Mouse (Mus musculus) 416B (cell line): Measurements from ENCODE around the gene Celsr1.
"Not testable (repeated sequence)": the region's sequence is repeated elsewhere in the genome, so short reads cannot be mapped to it uniquely, and the experiment has no call there.

Experiments
- DNase-seq: peaks from one replicate; pipeline ENCODE4 v3.0.0; 2011; ENCODE audit warnings: low read depth

Celsr1 gene

DNA sequence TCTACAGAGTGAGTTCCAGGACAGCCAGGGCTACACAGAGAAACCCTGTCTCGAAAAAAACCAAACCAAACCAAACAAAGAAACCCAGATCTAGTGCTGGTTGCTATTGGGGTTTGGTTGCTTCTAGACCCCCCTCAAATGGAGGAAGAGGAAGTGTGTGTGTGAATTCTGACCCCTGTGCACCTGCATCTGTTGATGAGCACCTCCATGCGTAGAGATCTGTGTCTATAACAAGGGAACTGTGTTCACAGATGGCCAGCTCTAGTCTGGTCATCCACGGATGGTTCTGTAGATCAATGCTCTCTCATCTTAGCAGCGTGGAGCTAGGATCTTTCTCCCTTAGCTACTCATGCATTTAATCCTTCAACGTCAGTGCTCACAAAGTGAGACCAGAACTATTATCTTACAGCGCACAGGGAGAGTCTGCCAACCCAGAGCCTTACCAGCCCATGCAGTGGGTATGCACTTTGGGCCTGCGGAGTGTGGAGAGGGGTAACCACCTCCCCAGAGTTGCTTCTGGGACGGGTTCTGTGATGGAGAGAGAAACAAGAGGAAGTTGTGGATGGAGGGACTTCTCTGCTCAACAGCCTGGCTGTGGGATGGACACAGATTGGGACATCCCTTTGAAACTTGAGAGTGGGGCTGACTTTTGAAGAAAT is 30.7 kb upstream of the Celsr1 start:
- peak; percentile 42 for DNase-seq

DNA sequence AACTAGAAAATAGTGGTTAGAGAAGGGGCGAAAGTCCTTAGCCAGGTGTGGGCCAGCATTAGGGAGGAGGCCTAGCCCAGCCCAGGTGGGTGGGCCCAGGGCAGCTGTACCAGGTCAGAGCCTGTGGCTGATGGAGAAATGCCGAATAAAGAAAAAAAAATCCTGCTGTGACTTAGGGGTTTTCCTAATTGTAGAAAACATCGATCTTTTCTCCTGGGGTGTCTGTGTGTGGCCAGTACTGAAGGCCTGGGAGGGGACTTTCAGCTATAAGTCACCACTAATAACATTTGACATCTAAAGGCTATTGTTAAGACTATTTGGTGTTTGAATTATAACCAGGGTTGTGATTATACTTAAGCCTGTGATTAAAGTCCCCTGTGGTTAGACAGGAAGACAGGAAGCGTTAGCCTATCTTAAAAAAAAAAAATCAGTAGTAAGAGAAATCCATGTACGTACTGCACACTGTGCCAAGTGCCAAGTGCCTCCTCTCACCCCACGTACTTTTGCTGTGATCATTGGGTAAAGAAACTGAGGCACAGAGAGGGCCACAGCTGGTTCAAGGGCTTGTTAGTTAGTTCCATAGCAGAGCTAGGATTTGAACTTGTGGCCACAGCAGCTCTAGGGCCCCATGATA is 28.4 kb upstream of the Celsr1 start:
- no peak for DNase-seq

DNA sequence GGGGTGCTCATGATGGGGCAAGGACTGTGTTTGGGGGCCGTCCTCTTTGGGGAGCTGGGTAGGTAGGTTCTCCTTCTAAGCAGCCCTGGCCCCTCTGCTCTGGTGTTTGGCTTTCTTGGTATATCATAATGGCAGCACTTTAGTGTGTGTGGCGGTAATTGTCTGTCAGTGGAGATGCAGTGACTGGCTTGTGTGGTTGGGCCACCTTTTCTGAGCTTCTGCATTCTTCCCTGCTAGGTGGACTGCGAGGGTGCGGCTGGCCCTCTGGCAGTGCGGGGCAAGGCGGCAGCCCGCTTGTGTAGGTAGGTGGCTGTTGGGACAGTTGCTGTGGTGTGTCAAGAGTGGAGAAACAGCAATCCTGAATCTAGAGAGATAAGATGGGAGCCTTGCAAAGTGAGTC is 27.6 kb upstream of the Celsr1 start:
- DNase-seq: no peak

DNA sequence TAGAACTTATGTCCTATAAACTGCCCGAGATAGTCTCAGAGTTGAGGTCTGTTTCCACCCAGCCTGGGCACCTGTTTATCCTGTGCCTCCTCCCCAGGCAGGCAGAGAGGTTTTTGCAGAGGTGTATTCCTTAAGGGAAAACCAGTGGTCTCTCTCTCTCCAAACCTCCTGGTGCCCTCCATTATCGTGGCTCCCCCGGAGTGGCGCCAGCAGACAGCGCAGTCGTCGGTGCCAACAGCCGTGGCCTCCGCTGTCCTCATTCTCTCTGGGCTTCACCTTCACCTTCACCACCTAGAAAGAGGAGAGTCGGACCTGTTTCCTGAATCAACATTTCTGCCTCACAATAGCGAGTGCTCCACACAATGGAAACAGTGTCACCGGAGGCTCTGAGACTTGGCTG is 27.0 kb upstream of the Celsr1 start:
- no peak for DNase-seq

DNA sequence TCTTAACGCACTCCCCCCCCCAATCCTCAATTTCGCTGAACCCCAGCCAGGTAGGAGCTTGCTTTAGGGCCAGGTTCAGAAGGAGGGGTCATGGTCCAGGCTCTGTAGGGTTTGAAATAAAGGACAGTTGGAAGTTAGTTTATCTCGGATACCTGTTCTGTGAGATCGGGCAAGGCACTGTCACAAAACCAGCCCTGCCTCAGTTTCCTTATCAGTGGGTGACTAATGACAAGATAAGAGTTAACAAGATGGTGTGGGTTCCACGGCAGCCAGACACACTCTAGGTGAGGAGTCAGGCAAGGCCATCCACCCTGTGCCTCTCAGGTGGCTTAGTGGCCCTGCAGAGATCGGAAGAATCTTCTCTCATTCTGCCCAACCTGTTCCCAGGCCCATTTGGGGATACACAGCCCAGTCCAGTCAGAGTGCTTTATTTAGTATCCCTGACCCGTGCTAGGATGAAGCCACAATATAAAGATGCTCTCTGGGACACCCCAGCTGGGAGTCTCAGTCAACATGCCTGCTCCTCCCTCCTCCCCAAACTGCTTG is 26.3 kb upstream of the Celsr1 start:
- no peak for DNase-seq

DNA sequence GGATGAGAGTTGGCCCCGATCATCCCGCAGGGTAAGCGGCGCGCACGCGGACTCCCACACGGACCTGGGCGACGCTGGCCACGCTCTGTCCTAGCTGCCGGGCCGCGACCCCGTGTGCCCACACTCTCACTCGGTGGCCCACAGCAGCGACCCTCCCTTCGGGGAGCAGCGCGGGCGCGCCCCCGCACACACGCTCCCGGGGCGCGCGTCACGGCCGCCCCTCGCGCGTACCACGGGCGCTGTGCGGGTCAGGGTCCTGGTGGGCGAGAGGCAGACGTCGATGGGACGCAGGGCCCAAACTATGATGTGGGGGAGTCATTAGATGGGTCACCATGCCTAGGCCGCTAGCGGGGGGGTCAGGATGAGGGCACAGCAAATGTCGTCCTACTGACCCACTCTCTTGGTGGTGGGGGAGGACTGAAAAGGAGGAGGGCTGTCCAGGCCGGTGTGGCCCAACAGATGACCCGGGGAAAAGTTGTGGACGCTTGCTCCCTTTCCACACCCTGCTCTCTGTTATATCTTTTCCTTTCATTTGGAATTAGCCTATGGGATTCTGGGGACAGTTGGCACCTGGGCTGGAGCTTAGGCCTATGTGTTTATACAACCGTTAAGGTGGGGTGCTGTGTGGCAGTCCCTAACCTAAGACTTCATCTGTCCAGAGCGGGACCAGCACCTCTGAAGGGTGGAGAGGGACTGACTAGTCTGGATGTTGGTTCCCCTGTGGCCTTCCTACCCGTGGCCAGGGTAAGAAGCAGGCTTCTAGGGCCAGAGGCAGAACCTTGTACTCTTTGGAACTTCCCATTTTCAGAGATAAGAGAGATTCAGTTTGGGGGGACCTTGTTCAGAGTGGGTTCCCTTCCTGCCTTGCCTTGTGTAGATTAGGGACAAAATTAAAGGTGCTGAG is 25.6 kb upstream of the Celsr1 start:
- DNase-seq: peak; percentile 59

DNA sequence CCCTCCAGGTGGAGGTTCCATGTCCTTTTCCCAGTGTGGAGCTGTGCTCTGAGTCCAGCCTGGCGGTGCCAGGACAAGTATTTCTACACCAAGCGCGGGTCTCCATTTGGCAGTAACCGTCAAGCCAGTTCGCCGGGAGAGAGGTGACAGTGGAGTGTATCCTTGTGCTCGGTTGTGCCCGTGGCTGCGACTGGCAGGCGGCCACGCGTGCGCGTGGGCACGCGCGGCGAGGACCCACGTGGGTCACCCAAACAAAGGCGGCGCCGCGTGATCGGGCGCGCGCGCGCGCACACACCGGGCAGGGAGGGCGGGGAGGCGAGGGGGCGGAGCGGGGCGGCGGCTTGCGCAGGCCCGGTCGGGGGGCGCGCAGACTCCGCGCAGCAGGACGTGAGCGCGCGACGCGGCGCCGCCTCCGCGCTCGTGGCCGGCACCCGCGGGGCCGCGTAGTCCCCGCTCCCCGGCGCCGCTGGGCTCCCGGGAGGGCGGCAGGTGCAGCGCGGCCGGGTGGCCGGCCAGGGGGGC is 24.9 kb upstream of the Celsr1 start:
- DNase-seq: peak; percentile 62

DNA sequence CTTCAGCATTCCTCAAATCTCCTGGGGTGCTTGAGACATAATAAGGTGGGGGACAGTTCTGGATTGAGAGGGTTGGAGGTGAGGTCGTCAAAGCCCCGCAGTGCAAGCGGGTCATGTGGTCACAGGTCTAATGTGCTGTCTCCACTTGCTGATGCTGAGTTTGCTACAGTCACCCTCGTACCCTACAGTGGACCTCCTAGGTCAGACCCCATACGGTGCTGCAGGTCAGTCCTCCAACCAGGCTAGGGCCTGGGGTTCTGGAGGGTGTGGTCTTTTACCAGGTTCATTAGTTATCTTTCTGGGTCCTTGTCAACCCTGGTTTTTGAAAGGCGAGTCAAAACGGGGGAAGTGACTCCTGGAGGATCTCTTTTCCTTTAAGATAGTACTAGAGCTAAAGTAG is 24.3 kb upstream of the Celsr1 start:
- DNase-seq: peak; percentile 33

DNA sequence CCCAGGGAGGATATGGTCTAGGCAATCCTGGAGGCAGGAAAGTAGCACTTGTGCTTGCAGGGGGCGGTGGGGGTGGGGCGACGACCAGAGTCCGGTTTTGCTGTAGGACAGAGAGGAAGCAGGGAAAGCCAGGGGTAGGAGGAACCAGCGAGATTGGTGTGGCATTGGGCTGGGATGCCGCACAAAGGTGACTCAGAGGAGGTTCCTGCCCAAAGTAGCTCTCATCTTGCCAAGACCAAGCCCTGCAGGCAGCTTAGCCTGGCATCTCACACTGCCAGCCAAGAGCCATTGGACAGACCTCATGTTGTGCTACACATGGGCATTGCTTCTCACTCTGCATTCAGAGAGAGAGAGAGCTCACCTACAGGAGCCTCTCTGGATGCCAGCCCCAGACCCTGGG is 23.8 kb upstream of the Celsr1 start, which contains the start of gene Gramd4:
Gene Gramd4 (plus strand): TSS at position 283 of the 400 bp plus-strand sequence.
- DNase-seq: peak; percentile 85

DNA sequence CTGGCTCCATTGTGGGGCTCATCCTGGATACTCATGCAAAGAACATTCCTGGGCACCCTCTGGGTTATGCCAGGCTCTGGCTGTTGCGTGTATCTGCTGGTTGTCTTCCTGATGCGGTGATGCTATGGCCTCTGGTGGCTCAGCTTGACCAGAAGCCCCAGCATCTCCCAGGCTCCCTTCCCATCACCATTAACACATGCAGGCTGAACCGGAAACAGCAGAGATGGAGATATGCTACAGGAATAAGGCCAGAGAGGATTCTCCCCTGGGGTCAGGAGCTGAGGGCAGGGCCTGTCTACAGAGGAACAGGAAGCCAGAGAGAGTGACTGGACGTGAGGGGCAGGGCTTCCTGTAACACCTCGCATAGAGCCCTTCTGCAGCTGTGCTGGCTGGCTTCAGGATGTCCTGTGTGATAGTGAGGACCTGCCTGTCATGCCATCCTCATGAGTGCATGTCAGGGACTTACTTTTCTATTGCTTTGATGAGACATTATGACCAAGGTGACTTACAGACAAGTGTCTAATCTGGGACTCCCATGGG is 22.7 kb upstream of the Celsr1 start:
- peak; percentile 61 for DNase-seq

DNA sequence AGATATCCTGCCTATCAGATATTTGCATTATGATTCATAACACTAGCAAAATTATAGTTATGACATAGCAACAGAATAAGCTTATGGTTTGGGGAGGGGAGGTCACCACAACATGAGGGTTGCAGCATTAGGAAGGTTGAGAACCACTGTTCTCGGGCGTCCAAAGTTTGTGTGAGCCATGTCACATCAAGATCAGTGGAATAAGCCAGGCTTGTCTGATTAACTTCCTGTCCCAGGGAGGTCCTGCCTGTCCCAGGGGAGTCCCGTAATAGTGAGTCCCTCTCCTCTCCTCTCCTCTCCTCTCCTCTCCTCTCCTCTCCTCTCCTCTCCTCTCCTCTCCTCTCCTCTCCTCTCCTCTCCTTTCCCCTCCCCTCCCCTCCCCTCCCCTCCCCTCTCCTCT is 21.3 kb upstream of the Celsr1 start:
- not testable (repeated sequence) for DNase-seq

DNA sequence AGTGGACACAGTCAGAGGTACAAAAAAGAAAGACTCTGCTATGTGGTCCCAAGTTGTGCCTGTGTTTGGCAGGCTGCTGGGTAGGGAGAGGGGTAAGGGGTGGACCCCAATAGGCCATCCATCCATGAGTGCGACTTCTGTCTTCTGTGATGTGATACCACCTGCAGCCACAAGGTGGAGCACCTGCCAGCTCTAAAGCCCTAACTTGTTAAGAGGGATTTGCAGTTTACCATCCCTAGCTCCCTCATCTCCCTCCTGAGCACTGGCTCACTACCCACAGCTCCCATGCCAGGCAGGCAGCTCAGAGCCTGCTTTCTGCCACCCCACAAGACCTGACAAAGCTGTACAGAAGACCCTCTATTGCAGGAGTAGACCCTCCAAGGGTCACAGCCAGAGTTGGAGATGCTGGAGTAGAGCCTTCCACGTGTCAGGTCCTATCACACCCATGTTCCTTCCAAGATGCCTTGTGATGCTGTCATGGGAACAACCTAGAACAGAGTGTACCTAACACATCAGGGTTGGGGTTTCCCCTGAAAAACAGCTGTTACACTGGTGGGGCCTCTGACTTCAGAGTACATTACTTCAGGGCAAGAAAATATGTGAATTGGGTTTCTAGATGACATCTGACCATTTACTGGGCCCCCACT is 20.4 kb upstream of the Celsr1 start:
- DNase-seq: peak; percentile 86

DNA sequence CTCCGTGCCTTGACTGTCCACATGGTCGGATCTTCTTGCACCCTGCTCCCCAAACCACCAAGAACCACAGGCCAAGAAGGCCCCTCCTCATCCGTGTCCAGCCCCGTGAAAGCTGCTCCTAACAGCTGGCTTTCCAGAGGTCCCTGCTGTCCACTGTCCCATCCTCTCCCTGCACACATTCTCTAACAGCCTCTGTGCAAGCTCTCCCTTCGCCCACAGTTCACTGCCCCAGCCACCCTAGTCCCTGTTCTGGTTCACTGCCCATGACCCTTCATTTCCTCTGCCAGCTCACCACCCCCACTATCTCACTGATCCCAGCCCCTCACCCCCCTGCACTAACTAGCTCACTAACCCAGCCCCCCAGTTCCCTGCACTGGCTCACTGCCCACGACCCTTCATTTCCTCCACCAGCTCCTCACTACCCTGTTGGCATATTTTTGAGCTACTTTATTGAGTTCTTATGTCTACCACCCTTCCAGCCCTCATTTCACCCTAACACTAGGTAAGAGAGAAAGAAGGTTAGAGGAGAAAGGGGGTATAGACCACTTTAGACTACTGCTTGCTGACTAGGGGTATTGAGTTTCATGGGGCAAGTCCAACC is 18.4 kb upstream of the Celsr1 start:
- no peak for DNase-seq

DNA sequence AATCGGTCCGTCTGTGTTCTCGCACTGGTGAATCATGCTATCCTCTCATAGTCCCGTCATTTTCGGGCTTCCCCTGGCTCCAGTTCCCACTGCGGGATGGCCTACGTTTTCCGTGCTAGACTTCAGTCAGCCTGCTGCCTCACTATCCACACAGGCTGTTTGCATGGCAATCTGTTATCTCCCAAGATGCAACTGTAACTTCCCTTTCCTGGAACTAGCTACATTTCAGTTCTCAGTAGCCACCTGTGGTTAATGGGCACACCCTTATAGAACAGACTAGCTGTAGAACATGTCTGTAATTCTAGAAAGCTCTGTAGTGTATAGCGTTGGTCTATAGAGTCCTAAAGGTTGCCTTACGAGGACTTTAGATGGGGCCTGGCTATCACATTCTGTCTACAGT is 17.6 kb upstream of the Celsr1 start:
- DNase-seq: peak; percentile 87

DNA sequence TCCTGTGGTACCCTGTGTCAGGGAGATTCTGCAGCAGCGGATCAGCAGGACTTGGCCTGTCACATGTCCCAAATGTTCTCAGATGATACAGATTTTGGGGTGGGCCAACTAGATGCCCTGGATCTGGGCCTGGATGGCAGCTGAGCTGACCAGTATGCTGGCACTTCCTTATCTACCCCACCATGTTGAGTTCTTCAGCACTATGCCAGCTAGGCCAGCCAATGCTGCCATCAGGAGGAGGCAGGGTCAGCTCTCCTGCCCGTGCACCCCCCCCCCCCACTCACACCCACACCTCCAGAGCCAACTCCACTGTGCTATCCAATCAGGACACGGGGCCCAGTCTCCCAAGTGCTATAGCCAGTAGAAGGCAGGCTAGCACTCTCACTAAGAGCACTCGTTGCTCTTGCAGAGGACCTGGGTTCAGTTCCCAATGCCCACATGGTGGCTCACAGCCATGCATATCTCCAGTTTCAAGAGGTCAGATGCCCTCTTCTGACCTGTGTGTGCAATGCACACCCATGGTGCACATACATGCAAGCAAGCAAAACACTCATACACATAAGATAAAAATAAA is 16.7 kb upstream of the Celsr1 start:
- DNase-seq: no peak

DNA sequence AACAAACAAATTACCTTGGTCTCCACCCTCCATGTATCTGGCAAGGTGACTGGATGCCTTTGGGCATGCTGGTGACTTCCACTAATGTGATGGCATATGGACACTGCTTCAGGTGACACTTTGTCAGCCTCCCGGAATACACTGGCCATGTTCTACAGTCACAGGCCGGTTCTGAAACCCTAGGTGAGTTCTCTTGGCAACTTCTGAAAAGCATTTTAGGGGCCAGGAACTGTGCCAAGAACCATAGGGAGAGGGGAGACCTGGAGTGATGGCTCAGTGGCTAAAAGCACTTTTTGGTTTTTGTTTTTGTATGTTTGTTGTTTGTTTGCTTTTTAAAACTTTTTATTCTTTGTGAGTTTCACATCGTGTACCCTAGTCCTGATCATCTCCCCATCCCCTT is 15.9 kb upstream of the Celsr1 start:
- DNase-seq: no peak

DNA sequence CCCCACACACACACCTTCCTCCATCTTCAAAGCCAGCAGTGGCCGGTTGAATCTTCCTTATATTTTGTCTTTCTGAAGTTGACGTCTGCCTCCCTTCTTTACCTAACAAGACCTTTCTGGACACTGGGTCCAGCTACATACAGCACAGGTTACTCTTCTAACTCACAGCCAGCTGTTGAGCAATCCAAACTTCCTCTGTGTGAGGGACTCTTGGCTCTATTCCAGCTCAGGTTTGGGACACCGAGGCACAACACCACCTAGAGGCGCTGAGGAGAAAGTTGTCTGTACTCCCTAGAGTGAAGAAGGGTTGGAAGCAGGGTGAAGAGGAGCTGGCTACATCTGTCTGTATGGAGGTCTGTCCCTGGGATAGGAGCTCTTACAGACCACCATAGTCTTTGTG is 8.8 kb upstream of the Celsr1 start:
- peak; percentile 90 for DNase-seq

DNA sequence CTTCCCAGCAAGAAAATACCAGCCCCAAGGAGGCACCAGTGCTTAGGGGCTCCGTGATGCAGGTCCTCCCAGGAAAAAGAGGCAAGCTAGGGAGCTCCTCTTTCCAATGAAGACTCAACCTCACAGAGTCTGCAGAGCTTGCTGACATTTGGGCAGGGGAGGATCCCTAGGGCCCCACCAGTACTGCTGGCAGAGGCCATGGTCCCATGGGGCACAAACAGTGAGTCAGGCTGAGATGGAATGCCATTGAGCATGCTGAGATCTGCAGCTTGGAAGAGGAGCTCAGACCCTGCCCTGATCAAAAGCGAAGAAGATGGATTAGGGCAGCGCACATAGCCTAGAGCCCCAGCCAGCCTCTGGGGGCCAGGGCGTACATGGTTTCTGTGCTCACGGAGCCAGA is 7.8 kb upstream of the Celsr1 start:
- DNase-seq: no peak

DNA sequence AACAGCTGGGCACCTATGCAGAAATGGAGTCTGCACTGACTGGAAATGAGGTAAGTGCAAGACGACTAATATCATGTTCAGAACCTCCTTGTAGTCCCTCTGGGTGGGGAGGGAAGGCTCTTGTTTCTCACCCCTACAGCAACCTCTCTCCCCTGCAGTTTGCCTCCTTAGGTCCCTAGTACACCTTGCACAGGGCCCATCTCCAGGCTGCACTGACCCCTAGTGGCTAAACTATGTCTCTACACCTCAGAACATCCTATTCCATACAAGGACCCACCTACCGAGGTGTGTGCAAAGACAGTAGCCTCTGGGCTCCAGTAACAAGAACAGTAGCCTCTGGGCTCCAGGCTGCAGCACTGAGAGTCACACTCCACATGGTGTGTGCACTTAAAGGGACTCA is 5.2 kb upstream of the Celsr1 start:
- peak; percentile 88 for DNase-seq

DNA sequence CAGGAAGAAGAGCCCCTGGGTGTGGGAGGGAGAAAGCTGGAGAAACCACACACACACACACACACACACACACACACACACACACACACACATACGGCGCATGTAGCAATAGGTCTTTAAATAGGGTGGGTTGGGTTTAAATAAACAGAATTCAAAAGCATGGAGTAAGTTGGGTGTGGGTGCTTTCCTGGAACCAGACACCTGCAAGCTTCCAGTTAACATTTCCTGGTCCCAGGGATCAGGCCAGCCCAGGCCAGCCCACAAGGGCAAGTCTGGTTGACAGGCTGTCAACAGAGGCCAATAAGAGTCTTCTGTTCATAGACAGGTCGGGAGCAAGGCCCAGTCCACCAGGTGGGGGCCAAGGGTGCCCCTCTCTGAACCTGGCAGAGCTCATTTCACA is 2.3 kb upstream of the Celsr1 start:
- no peak for DNase-seq
